Mouse (Mus musculus) forelimb bud, embryonic 11.5 days (tissue): ENCODE measurements around the gene Mrpl58.

Source experiments
- DNase-seq: peaks from one replicate; pipeline ENCODE4 v3.0.0-alpha.2; 2012; ENCODE audit warnings: low read depth, low spot score

Gene Mrpl58

DNA sequence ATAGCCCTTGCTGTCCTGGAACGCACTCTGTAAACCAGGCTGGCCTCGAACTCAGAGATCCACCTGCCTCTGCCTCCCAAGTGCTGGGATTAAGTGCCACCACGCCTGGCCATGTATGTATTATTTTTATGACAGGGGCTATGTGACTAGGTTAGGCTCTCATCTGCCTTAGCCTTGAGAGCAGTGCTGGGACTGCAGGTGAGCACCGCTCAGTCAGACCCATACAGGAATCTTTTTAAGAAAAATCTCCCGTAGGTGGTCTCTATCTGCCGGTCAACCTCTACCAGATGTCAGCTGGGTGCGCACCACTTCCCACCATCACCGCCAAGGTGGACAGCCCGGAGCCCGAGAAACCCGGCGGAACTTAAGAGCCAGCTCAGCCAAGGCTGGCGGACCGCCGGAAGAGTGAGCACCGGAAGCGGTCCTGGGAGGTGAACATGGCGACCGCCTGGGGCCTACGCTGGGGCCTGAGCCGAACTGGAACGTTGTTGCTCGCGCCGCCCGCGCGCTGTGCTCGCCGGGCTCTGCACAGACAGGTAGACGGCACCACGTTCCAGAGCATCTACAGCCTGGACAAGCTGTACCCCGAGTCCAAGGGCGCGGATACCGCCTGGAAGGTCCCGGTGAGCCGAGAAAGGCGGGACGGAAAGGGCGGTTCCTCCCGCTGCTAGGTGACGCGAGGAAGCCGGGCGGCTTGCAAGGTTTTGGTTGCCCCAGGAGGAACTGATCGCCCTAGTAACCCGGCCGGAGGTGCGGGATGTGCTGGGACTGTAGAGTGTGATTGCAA lies at the start of gene Mrpl58:
Gene Mrpl58, plus strand, starts transcription at position 415 of the 787 bp plus-strand sequence.
- DNase-seq: peak; percentile 85

DNA sequence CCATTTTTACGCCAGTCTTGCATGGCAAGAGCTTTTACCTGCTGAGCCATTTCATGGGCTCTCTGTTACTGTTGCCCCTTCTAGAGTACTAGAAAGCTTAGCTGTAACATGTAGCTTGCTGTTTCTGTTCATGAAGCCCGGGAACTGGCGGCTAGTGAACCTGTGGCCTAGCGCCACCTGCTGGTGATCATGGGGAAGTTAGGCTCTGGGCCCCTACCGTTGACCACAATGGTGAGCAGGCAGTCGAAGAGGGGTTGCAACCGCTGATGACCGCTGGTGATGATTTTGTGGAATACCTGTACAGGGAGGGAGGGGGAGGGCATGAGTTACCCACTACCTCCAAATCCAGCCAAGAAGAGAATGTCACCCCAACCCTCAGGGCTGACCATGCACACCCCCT lies 49.4 kb upstream of the Mrpl58 start:
- DNase-seq: peak; percentile 85

DNA sequence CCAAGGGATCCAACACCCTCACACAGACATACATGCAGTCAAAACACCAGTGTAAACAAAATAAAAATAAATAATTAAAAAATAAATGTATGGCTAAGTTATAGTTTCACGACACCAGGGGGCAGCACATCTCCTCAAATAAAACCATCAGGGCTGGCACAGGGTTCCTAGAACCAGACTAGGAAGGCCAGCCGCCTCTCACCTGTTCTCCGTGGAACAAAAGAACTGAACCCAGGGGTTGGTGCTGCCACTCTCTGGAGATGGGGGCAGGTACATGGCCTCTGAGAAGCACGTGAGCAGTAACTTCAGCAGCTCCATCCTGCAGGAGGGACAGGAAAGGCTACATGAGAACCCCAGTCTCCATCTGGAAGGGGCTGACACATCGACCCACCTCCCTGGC lies 45.1 kb upstream of the Mrpl58 start:
- peak; percentile 69 for DNase-seq

DNA sequence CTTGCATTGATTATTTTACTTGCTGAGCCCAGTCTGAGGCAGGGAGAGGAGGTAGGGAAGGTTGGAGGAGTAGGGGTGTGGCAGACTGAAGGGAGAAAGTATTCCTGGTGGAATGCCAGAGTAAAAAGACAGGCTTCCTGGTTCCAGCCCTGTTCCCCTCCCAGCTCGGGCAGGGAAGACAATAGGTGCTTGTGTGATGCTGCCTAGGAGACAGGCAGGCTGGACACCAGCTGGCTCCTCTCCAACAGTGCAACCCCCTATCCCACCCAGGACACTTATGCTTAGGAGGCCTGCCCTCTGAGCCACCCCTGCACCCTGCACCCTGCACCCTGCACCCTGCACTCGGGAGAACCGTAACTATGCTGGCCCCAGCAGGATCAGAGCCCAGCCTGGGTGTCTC lies 44.3 kb upstream of the Mrpl58 start:
- DNase-seq: no peak

DNA sequence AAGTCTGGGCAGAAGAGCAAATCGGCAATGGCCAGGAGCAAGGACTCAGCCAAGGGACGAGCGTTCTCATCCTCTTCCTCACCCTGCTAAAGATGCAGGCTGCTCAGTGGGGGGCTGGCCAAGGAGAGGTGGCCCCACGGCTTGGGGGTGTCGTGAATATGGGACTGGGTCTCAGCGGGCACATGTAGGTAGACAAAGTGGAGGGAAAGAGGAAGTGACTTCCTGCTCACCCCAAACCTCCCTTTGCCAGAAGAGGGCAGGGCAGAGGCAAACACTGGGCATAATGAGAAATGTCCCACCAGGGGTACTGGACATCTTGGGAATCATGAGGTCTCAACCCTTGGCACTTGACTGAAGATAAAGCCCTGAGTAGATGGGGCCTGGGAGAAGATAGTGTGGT lies 43.8 kb upstream of the Mrpl58 start:
- DNase-seq: no peak

DNA sequence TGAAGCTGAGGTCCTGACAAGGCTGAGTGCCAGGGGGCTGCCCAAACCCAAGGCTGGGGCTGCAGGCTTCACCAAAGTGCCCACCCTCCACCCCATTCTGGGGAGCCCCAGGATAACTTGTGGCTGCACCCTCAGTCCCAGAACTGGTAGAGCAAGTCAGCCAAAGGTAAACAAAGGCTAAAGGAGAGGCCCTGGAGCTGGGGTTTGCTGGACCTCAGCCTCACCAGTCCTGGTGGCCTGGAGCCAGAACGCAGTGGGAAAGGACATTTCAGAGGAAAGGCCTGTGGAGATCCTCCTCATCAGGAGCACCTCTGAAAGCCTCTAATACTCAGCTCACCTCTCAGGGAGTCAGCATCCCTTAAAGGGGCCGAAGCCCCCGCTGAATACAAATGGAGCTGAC lies 39.4 kb upstream of the Mrpl58 start:
- DNase-seq: no peak

DNA sequence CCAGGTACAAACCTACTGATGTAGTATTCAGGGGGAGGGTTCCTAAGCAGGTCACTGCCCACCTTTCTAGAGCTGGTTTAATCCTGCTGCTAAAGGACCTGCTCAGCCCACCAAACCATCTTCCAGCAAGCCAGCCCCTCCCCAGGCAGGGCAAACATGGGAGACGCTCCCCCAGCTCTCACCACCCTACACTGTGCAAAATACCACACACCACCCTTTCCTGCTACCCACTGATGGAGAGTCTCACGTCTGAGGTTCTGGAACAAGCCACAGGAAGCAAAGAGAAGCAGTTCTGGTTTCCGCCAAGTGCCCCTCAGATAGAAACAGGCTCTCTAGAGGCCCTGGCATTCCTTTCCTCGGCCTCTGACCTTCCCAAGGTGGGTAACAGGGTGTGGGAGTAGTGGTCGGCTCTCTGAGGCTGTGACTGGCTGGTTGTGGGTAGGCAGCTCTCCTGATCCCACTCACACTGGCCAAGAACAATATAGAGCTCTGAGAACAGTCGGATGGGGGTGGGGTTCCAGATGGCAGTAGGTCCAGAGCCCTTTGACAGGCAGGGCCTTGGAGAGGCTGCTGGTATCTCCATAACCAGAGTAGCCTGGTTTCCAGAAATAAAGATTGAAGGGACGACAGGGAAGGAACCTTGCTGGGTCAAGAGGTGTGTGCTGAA lies 37.4 kb upstream of the Mrpl58 start:
- no peak for DNase-seq

DNA sequence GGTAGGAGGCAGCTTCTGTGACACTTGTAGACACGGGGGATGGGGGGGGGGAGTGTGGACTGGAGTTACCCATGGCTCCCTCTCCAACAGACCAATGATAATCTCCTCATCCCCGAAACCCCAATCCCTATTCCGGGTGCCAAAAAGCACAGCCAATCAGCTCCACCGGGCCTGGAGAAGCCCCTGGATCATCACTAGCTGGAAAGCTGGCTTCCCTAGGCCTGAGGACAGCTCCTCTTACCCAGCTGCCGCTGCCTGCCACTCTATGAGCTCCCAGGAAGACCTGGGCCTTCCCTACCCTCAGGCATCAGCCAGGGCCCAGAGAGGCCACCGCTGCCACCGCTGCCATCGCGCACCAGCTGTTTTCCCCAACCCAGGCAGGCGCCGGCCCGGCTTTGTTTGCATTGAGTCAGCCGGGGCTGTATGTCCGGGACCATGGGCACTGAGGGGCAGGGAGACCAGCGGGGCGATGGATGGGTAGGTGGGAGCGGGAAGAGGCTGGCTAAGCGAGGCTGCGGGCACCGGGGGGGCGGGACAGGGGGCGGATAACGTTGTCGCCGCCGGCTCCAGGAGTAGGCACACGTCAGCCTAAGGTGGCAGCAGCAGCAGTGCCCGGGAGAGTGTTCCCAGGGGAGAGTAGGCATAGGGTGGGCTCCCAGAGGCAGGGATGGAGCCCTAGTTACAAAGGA lies 36.7 kb upstream of the Mrpl58 start:
- DNase-seq: no peak

DNA sequence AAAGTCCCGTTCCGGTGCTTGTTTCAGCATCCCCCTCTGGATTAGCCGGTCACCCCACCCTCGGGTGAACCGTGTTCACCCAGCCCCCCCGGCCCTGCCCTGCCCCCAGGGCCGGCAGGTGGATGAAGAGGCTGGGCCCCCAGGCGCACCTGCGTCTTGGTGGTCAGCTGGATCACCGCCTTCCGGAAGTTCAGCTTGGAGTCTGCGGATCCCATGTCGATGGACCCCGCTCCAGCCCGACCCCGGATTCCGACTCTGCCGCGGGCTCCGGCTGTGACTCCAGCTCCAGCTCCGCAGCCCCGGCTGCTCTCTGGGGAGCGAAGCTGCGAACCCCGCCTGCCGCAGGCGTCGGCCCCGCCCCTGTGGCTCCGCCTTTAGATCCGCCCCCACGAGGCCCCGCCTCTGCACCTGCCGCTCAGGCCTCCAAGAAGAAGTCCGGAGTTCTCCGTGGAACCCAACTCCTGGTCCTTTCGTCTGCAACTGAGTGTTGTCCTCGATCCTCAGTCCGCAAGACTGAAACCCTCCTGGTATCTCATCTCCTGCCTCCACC lies 36.1 kb upstream of the Mrpl58 start, which contains the start of gene Hid1:
Gene Hid1, minus strand, starts transcription at position 362 of the 550 bp plus-strand sequence.
- DNase-seq: no peak

DNA sequence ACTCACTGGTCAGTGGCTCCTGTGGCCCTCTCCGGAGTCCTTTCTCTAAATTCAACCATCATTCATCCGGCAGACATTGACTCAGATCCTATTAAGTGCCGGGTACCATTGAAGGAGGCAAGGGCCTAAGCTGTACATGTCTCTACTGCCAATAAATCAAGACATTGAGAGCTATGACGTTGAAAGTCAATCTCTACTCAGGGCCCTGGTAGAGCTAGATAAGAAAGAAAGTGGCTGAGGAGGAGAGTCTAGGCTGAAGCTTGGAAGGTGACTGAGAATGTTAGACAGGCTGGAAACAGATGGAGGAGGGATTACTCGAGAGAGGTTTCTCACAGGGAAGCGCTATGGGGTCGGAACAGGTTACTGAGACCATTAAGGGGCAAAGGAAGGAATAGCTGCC lies 33.2 kb upstream of the Mrpl58 start:
- no peak for DNase-seq

DNA sequence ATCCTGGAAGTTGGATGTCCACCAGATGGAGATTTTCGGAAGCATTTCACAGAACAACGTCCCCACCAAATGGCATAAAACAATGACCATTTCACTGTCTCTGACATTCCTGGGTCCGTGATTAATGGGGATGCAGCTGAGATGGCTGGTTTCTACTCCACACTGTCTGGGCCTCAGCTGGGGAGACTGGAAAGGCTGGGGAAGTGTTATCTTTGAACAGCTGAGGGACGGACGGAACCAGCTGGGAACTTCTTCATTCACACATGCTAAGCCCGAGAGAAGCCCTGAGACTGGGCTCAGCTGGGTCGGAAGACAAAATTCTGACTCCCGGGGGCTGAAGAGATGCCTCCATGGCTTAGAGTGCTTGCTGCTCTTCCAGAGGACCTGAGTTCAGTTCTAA lies 32.2 kb upstream of the Mrpl58 start:
- no peak for DNase-seq

DNA sequence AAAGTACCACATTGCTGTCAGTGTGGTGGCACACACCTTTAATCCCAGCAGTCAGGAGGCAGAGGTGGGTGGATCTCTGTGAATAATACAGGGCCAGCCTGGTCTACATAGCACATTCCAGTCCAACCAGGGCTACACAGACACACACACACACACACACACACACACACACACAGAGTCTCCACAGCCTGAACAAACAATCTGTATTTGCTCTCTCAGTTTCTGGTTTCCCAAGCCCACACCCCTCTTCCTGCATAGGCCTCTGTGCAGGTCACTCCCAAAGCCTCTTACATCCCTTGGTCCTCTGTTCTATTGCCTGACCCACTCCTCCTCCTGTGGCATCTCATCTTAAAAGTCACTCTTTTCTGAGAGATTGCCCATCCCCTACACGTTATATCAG lies 31.5 kb upstream of the Mrpl58 start:
- DNase-seq: no peak

DNA sequence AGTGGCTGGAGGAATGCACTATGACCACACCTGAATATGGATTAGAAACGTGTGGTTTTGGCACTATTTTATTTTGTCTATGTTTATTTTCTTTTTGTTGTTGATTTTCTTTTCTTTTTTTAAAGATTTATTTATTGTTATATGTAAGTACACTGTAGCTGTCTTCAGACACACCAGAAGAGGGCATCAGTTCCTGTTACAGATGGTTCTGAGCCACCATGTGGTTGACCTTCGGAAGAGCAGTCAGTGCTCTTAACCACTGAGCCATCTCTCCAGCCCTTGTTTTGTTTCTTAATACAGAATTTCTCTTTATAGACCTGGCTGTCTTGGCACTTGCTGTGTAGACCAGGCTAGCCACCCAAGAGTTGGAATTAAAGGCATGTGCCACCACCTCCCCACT lies 30.8 kb upstream of the Mrpl58 start:
- DNase-seq: no peak

DNA sequence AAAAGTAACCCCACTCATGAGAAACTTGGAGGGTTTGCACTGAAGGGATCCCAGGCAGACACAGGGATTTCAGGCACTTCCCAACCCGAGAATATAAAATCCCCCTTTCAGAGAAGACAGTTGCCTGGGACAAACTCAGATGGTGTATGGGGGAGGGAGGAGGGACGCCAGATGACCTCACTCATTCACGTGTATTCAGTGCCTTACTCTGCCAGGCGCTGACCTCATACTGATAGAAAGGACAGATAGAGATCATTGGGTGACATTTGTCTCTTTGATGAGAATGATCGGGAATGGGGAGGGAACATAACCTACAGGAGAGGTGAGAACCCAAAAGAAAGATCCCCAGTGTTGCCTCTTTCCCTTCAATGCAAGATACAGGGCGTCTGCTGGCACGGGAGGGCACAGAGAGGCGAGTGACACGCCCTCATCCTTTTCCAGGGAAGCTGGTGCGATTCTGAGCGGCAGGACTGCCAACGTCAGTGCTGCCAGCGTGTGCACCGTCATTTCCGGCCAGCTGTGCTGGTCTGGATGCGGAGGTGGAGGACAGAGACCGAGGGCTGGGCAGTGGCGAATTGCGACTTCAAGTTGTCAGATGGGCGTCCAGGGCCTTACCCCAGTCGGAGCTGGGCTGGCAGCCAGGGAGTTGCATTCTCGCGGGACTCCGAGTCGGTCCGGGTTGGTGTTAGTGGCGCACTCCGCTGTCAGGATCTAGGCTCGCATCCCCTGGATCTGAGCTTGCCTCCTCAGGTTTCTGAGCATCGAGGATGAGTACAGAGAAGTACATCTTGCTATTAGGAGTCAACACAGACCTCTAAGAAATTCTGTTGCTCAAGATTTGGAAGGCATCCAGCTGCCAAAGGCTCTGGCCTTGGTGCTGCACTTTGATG lies 29.5 kb upstream of the Mrpl58 start:
- DNase-seq: no peak

DNA sequence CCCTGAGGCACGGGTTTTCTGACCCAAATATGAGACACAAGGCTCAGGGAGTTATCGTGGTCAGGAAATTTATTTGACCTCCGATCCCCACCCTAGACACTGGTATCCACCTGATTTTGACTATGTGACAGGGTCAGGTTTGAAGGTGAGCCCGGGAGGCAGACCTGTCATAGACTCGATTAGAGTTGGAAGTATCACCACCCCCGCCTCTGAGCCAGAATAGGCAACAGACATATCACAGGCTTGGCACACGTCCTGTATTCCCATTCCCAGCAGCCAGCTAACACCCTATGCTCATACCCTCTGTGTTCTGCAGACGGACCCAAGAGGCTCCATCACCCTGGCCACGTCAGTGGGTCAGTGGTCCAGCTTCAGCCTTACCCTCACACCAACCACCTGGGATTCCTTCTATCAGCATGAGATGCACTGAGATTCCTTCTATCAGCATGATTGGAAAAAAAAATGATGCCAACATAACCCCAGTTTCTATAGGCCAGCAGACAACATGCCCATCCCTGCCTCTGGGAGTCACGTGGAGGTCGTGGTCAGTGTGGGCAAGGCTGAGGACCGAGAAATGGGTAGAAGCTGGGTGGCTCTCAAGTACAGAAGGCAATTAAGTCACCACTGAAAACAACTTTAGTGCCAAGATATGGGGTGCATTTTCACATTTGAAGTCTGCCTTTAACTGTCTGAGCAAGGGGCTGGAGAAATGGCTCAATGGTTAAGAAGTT lies 28.7 kb upstream of the Mrpl58 start:
- DNase-seq: no peak

DNA sequence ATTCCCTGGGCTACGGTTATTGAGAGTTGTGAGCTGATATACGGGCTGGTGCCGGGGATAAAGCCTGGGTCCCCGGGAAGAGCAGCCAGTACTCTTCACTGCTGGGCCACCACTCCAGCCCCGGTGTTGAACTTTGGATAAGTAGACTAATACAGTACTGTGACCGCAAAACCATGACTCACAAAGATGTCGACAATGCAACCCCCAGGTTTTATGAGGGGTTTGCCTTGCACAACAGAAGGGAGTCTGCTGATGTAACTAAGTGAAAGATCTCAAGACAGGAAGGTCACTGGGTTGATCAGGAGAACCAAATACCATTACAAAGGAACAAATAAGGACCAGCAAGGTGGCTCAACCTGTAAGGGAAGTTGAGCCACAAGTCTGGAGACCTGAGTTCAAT lies 26.8 kb upstream of the Mrpl58 start:
- DNase-seq: no peak

DNA sequence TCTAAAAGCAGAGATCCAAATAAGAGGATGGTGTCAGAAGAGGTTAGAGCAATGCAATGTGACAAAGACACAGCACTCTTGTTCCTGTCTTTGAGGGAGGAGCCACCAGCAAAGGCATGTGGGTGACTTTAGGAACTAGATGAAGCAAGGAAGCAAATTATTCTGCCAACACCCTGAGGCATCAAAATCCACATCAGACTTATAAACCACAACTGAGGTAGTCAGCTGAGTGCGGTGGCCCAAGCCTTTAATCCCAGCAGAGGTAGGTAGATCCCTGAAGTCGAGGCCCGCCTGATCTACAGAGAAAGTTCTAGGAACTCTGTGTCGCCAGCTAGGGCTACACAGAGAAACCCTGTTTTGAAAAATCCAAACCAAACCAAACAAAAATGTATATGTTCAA lies 26.3 kb upstream of the Mrpl58 start:
- no peak for DNase-seq

DNA sequence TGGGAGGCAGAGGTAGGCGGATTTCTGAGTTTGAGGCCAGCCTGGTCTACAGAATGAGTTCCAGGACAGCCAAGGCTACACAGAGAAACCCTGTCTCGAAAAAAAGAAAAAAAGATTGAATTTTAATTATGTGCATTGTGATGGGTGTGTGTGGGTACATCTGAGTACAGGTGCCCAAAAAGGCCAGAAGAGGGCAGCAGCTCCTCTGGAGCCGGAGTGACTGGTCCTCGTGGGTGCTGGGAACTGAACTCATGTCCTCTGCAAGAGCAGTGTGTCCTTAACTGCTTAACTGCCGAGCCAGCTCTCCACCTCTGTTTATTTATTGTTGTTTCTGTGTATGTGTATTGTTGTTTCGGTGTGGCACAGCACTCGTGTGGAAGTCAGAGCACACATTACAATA lies 25.7 kb upstream of the Mrpl58 start:
- no peak for DNase-seq

DNA sequence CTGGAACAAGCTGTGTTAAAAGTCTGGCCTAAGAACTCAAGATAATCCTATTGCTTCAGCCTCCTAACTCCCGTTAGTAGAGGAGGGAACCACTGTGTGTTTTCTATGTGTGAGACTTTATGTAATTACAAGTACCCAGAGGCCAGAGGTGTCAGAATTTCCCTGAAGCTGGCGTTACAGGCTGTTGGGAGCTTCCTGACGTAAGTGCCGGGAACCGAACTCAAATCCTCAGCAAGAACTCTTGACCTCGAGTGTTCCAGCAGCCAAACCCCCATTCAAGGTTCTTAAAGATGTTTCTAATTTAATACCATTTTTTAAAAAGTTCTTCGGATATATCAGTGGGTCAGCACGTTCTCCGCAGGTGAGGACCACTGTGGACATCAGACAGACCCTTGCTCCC lies 22.3 kb upstream of the Mrpl58 start:
- DNase-seq: no peak

DNA sequence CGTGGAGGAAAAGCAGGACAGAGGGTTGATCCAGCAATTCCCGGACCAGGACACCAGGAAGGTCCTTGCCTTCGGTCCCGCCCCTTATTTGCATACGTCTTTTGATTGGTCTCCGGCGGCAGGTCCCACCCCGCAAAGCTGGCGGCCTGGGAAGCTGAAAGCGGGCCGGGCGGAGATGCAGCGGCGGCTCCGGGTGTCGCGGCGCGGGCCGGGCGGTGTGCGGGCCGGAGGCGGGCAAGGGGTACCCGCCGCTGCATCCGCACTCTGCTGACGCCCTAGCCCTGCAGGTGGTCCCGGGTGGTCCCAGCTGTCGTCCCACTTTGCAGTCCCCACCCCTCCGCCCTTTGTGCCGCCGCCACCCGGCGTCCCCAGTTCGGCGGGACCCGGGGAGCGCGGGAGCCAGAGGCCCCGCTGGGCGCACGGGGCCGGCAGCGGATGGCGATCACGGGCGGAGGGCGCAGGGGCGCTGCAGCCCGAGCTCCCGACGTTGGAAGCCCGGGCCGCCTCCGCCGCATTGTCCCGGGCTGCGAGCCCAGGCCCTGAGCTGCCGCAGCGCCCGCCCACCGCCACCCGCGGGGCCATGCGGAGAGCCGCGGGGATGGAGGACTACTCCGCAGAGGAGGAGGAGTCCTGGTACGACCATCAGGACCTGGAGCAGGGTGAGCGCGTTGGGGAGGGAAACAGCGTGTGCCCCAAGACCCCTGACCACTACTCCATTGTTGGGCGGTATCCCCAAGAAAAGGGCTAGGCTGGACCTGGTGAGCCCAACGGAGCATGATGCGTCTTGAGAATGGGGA lies 21.6 kb upstream of the Mrpl58 start, which contains the start of gene Cdr2l:
Gene Cdr2l, plus strand, starts transcription at position 174 of the 797 bp plus-strand sequence.
- peak; percentile 86 for DNase-seq
